Mouse (Mus musculus): ENCODE measurements at regions not wholly inside any gene's neighbourhood (a gene's known extent, or its start where the extent isn't known, plus 50 kb on each side); places are given as distances from the start of the nearest gene placed in this dataset.
"Not testable (repeated sequence)": the region's sequence is repeated elsewhere in the genome, so short reads cannot be mapped to it uniquely, and the experiment has no call there.

GRCm38 (mm10) chr12:79983232-79983631 is 129.6 kb downstream of the Zfp36l1 start:
- Histone ChIP-seq H3K4me1 (ENCODE audit: insufficient read depth, low read length) (peaks cover 2% of the 10 kb centered on the region; the same call in 1 of the 2 replicates), H3K9ac (replicated peaks; ENCODE audit: low read length, poor library complexity, severe bottlenecking) (no peak overlapping the region), H3K27ac (ENCODE audit: low read depth, low read length) (no peak overlapping the region), H3K4me3 (ENCODE audit: low read depth, low read length) (no peak overlapping the region), H3K9me3 (ENCODE audit: low read length) (no peaks in the 10 kb centered on the region), H3K36me3 (ENCODE audit: insufficient read depth, low read length) (no peaks in the 10 kb centered on the region), H3K4me2 (ENCODE audit: low read depth, low read length, poor library complexity, severe bottlenecking) (no peak overlapping the region), H3K27me3 (ENCODE audit: insufficient read depth, low read length) (no peaks in the 10 kb centered on the region)
- 74% methylated on average over 6 of the region's 6 CpGs for WGBS
- no peak for TF ChIP-seq CTCF (IDR thresholded peaks at IDR 0.05)
- ATAC-seq (ENCODE audit: low FRiP score) = no peak
- no peak for DNase-seq (ENCODE audit: low spot score)

- not testable (repeated sequence) for ATAC-seq (ENCODE audit: low FRiP score); H3K4me2 ChIP-seq (ENCODE audit: low read depth, low read length, poor library complexity, severe bottlenecking); H3K9me3 ChIP-seq (ENCODE audit: low read length); H3K27me3 ChIP-seq (ENCODE audit: insufficient read depth, low read length); H3K9ac ChIP-seq (replicated peaks; ENCODE audit: low read length, poor library complexity, severe bottlenecking); H3K27ac ChIP-seq (ENCODE audit: low read depth, low read length); H3K4me3 ChIP-seq (ENCODE audit: low read depth, low read length); H3K4me1 ChIP-seq (ENCODE audit: insufficient read depth, low read length); H3K36me3 ChIP-seq (ENCODE audit: insufficient read depth, low read length); DNase-seq (ENCODE audit: low spot score)
- 97% methylated on average over 1 of the region's 1 CpGs for WGBS
These were observed 130.3 kb downstream of the Zfp36l1 start for GRCm38 (mm10) chr12:79982497-79982896.

GRCm38 (mm10) chr12:79980711-79981110 is 132.1 kb downstream of the Zfp36l1 start:
- ATAC-seq (ENCODE audit: low FRiP score) = no peak
- Histone ChIP-seq H3K9ac (replicated peaks; ENCODE audit: low read length, poor library complexity, severe bottlenecking) (no peak overlapping the region), H3K36me3 (ENCODE audit: insufficient read depth, low read length) (no peaks in the 10 kb centered on the region), H3K4me2 (ENCODE audit: low read depth, low read length, poor library complexity, severe bottlenecking) (no peak overlapping the region), H3K9me3 (ENCODE audit: low read length) (no peaks in the 10 kb centered on the region), H3K27me3 (ENCODE audit: insufficient read depth, low read length) (no peaks in the 10 kb centered on the region), H3K4me3 (ENCODE audit: low read depth, low read length) (no peak overlapping the region), H3K4me1 (ENCODE audit: insufficient read depth, low read length) (no peaks in the 10 kb centered on the region), H3K27ac (ENCODE audit: low read depth, low read length) (no peak overlapping the region)
- 81% methylated on average over 4 of the region's 4 CpGs for WGBS
- DNase-seq (ENCODE audit: low spot score) = no peak
- no peak for TF ChIP-seq CTCF (IDR thresholded peaks at IDR 0.05)

GRCm38 (mm10) chr12:79977136-79977535 is 135.7 kb downstream of the Zfp36l1 start:
- no peak overlapping the region for H3K9ac ChIP-seq (replicated peaks; ENCODE audit: low read length, poor library complexity, severe bottlenecking)
- no peaks in the 10 kb centered on the region for H3K4me1 ChIP-seq (ENCODE audit: insufficient read depth, low read length)
- ATAC-seq (ENCODE audit: low FRiP score) (no peak), DNase-seq (ENCODE audit: low spot score) (no peak)
- H3K9me3 ChIP-seq (ENCODE audit: low read length) = no peaks in the 10 kb centered on the region
- no peak overlapping the region for H3K4me3 ChIP-seq (ENCODE audit: low read depth, low read length)
- WGBS = 92% methylated on average over 3 of the region's 3 CpGs
- no peak overlapping the region for H3K4me2 ChIP-seq (ENCODE audit: low read depth, low read length, poor library complexity, severe bottlenecking)
- H3K27me3 ChIP-seq (ENCODE audit: insufficient read depth, low read length) = no peaks in the 10 kb centered on the region
- H3K27ac ChIP-seq (ENCODE audit: low read depth, low read length) = no peak overlapping the region
- no peaks in the 10 kb centered on the region for H3K36me3 ChIP-seq (ENCODE audit: insufficient read depth, low read length)
- TF ChIP-seq CTCF (IDR thresholded peaks at IDR 0.05) = no peak

- WGBS = 75% methylated on average over 9 of the region's 9 CpGs
- Histone ChIP-seq H3K9me3 (ENCODE audit: low read length) (no peaks in the 10 kb centered on the region), H3K9ac (replicated peaks; ENCODE audit: low read length, poor library complexity, severe bottlenecking) (no peak overlapping the region), H3K4me3 (ENCODE audit: low read depth, low read length) (no peak overlapping the region), H3K4me2 (ENCODE audit: low read depth, low read length, poor library complexity, severe bottlenecking) (no peak overlapping the region), H3K36me3 (ENCODE audit: insufficient read depth, low read length) (no peaks in the 10 kb centered on the region), H3K27ac (ENCODE audit: low read depth, low read length) (no peak overlapping the region), H3K27me3 (ENCODE audit: insufficient read depth, low read length) (no peaks in the 10 kb centered on the region), H3K4me1 (ENCODE audit: insufficient read depth, low read length) (no peaks in the 10 kb centered on the region)
- ATAC-seq (ENCODE audit: low FRiP score) (no peak), DNase-seq (ENCODE audit: low spot score) (no peak)
- TF ChIP-seq CTCF (IDR thresholded peaks at IDR 0.05) = no peak
These were observed 137.2 kb downstream of the Zfp36l1 start for GRCm38 (mm10) chr12:79975466-79976239.

- H3K27ac ChIP-seq (ENCODE audit: low read depth, low read length) = no peak overlapping the region
- WGBS = 67% methylated on average over 6 of the region's 6 CpGs
- DNase-seq (ENCODE audit: low spot score) = no peak
These were observed 137.8 kb downstream of the Zfp36l1 start for GRCm38 (mm10) chr12:79975050-79975449.

More at GRCm38 (mm10) chr12:79975050-79975449, 137.8 kb downstream of the Zfp36l1 start:
- no peak overlapping the region for H3K4me3 ChIP-seq (ENCODE audit: low read depth, low read length)
- H3K36me3 ChIP-seq (ENCODE audit: insufficient read depth, low read length) = no peaks in the 10 kb centered on the region
- no peak overlapping the region for H3K9ac ChIP-seq (replicated peaks; ENCODE audit: low read length, poor library complexity, severe bottlenecking)
- H3K9me3 ChIP-seq (ENCODE audit: low read length) = no peaks in the 10 kb centered on the region
- H3K4me1 ChIP-seq (ENCODE audit: insufficient read depth, low read length) = no peaks in the 10 kb centered on the region
- no peaks in the 10 kb centered on the region for H3K27me3 ChIP-seq (ENCODE audit: insufficient read depth, low read length)
- TF ChIP-seq CTCF (IDR thresholded peaks at IDR 0.05) = no peak
- no peak overlapping the region for H3K4me2 ChIP-seq (ENCODE audit: low read depth, low read length, poor library complexity, severe bottlenecking)
- ATAC-seq (ENCODE audit: low FRiP score) = no peak

Data from midbrain, postnatal 0 days (tissue).